ENCODE assay signal across 19 mouse cellular contexts in genomic region chr12:65425440-65425839, GRCm38 (mm10).
DNase-seq lines count a peak whose midpoint lies in the region; TF ChIP-seq lines count a peak whose summit lies in the region.
"Had no signal": no experiment of that assay in that cellular context is flagged by ENCODE, and none has a peak within 500 bp of the region (broad histone marks: within the 10 kb centered on the region; RNA-seq: fewer than 3 reads in every experiment).

No protein-coding gene starts in this region.

- TF ChIP-seq CTCF in MEL (IDR thresholded peaks at IDR 0.05 in 2 of 3, conservative IDR thresholded peaks at IDR 0.05 in 1 of 3; ENCODE audit: control insufficient read depth in 1 of 3, insufficient read depth in 1 of 3, low read depth in 2 of 3, low read length in 3 of 3, poor library complexity in 1 of 3, severe bottlenecking in 1 of 3) = no peak

- peak overlapping the region; percentile 57 for H3K27ac ChIP-seq in MEL (ENCODE audit: control insufficient read depth, low read depth, low read length)

- TF ChIP-seq EP300 in MEL (IDR thresholded peaks at IDR 0.05; ENCODE audit: low read depth in 1 of 2, low read length in 2 of 2) = peak; percentile 86

- no peak overlapping the region for H3K4me3 ChIP-seq in MEL (ENCODE audit: control insufficient read depth in 1 of 2, insufficient read depth in 1 of 2, low read depth in 2 of 2, low read length in 2 of 2)

- H3K4me1 ChIP-seq in MEL (ENCODE audit: control insufficient read depth in 1 of 2, insufficient read depth in 2 of 2, low read length in 2 of 2) = peaks cover 3 to 17% of the 10 kb centered on the region in 2 experiments

- H3K79me2 ChIP-seq in MEL (ENCODE audit: control insufficient read depth, insufficient read depth, low read length, poor library complexity) = no peaks in the 10 kb centered on the region

- no peak overlapping the region; the same call in 1 of the 2 replicates for H3K9ac ChIP-seq in MEL (ENCODE audit: control insufficient read depth, low read depth, low read length, poor library complexity, severe bottlenecking)

- no peak for TF ChIP-seq RAD21 in MEL (IDR thresholded peaks at IDR 0.05; ENCODE audit: low read depth, low read length)

- H3K36me3 ChIP-seq in MEL (ENCODE audit: control insufficient read depth in 1 of 2, insufficient read depth in 2 of 2, low read length in 2 of 2) = peaks cover 0 to 29% of the 10 kb centered on the region in 2 experiments; a peak in 2 of 4 replicates
- H3K36me3 ChIP-seq: G1E had no signal

- no peaks in the 10 kb centered on the region for H3K27me3 ChIP-seq in MEL (ENCODE audit: control insufficient read depth in 1 of 2, insufficient read depth in 2 of 2, low read length in 2 of 2)
- H3K27me3 ChIP-seq: CH12.LX, Patski had no signal

- no peaks in the 10 kb centered on the region for H3K9me3 ChIP-seq in MEL (replicated peaks; ENCODE audit: insufficient read depth, low read length)

- DNase-seq in MEL (ENCODE audit: low read depth, low spot score) = peak; percentile 70
- peak; percentile 35 for DNase-seq in MEL-GATA-1-ER (ENCODE audit: extremely low read depth, low read depth)
- no peak for DNase-seq in urinary bladder, adult 2 months (ENCODE audit: low spot score)
- no peak for DNase-seq in right cerebral cortex, adult 18-20 months
- DNase-seq: adrenal gland, adult 2 months; adrenal gland, adult 8-10 months; adrenal gland, postnatal 10 days; adrenal gland, postnatal 14 days; adrenal gland, postnatal 25 days; adrenal gland, postnatal 36 days; B cell, adult 2 months; cerebellum, adult 11 months; cerebellum, adult 11-12 months; cerebellum, adult 18-20 months; cerebellum, adult 2 months; cerebellum, adult 8-10 months had no signal

- no peak for TF ChIP-seq POLR2A in MEL (IDR thresholded peaks at IDR 0.05; ENCODE audit: control insufficient read depth in 1 of 2, insufficient read depth in 1 of 2, low read depth in 1 of 2, low read length in 2 of 2, poor library complexity in 1 of 2)

TF ChIP-seq in MEL, 35 proteins besides CTCF, POLR2A, EP300 and RAD21:
- TF ChIP-seq MAFK (IDR thresholded peaks at IDR 0.05; ENCODE audit: borderline replicate concordance, low read depth, low read length) = no peak
- TF ChIP-seq USF1 (IDR thresholded peaks at IDR 0.05; ENCODE audit: low read depth, low read length) = no peak
- peak; percentile 42 for TF ChIP-seq TAL1 (IDR thresholded peaks at IDR 0.05; ENCODE audit: low read length)
- no peak for TF ChIP-seq MAZ (IDR thresholded peaks at IDR 0.05; ENCODE audit: low read depth, low read length)
- no peak for TF ChIP-seq NELFE (IDR thresholded peaks at IDR 0.05; ENCODE audit: low read depth, low read length)
- no peak for TF ChIP-seq ZC3H11A (IDR thresholded peaks at IDR 0.05; ENCODE audit: low read depth, low read length)
- no peak for TF ChIP-seq ZMIZ1 (IDR thresholded peaks at IDR 0.05; ENCODE audit: low read depth, low read length)
- no peak for TF ChIP-seq TBP (IDR thresholded peaks at IDR 0.05; ENCODE audit: low read depth, low read length)
- TF ChIP-seq MEF2A (IDR thresholded peaks at IDR 0.05; ENCODE audit: extremely low read depth, insufficient replicate concordance, low read depth, low read length, poor library complexity, severe bottlenecking) = no peak
- no peak for TF ChIP-seq CHD2 (IDR thresholded peaks at IDR 0.05; ENCODE audit: low read length)
- TF ChIP-seq JUND (IDR thresholded peaks at IDR 0.05; ENCODE audit: low read depth, low read length) = no peak
- TF ChIP-seq MAX (IDR thresholded peaks at IDR 0.05; ENCODE audit: low read length) = no peak
- no peak for TF ChIP-seq E2F4 (IDR thresholded peaks at IDR 0.05; ENCODE audit: borderline replicate concordance, low read depth, low read length)
- TF ChIP-seq SIN3A (IDR thresholded peaks at IDR 0.05; ENCODE audit: low read length) = no peak
- TF ChIP-seq ETS1 (IDR thresholded peaks at IDR 0.05; ENCODE audit: low read depth, low read length) = peak; percentile 51
- no peak for TF ChIP-seq USF2 (IDR thresholded peaks at IDR 0.05; ENCODE audit: borderline replicate concordance in 1 of 2, insufficient read depth in 1 of 2, low read depth in 1 of 2, low read length in 2 of 2)
- TF ChIP-seq CHD1 (IDR thresholded peaks at IDR 0.05; ENCODE audit: low read depth, low read length) = no peak
- TF ChIP-seq MXI1 (IDR thresholded peaks at IDR 0.05; ENCODE audit: low read depth, low read length) = peak; percentile 25; the same call in 1 of the 2 replicates
- TF ChIP-seq SMC3 (IDR thresholded peaks at IDR 0.05; ENCODE audit: low read depth, low read length) = 0 out of 2 replicates have a peak, but pooled peaks have one; percentile 12
- no peak for TF ChIP-seq ZNF384 (IDR thresholded peaks at IDR 0.05; ENCODE audit: low read depth, low read length)
- TF ChIP-seq NRF1 (IDR thresholded peaks at IDR 0.05; ENCODE audit: insufficient read depth, low read depth, low read length, poor library complexity, severe bottlenecking) = no peak
- TF ChIP-seq MYC (IDR thresholded peaks at IDR 0.05; ENCODE audit: low read depth, low read length) = no peak
- TF ChIP-seq RCOR1 (IDR thresholded peaks at IDR 0.05; ENCODE audit: low read depth, low read length) = peak; percentile 74
- TF ChIP-seq POLR2AphosphoS5 (IDR thresholded peaks at IDR 0.05; ENCODE audit: borderline replicate concordance, low read depth, low read length) = no peak
- TF ChIP-seq GATA1 (IDR thresholded peaks at IDR 0.05; ENCODE audit: low read depth, low read length) = peak; percentile 80
- TF ChIP-seq MYB (IDR thresholded peaks at IDR 0.05; ENCODE audit: low read depth, low read length) = no peak
- TF ChIP-seq KAT2A (conservative IDR thresholded peaks at IDR 0.05; ENCODE audit: low read depth, low read length) = no peak
- peak; percentile 79 for TF ChIP-seq TCF12 (IDR thresholded peaks at IDR 0.05; ENCODE audit: low read depth, low read length)
- TF ChIP-seq POLR2AphosphoS2 (IDR thresholded peaks at IDR 0.05; ENCODE audit: low read length) = no peak
- no peak for TF ChIP-seq BHLHE40 (IDR thresholded peaks at IDR 0.05; ENCODE audit: borderline replicate concordance, low read depth, low read length)
- no peak for TF ChIP-seq UBTF (IDR thresholded peaks at IDR 0.05; ENCODE audit: borderline replicate concordance, insufficient read depth, low read depth, low read length)

Comparison
In these comparisons a context has a peak if more than half of its experiments do, and no peak if none do; other contexts are left out.
1. DNase-seq: peak in MEL (single experiment) and MEL-GATA-1-ER (single experiment); none in urinary bladder, adult 2 months (single experiment) and right cerebral cortex, adult 18-20 months (single experiment).